Mouse (Mus musculus) ES-E14 (cell line): ENCODE data around the gene Pkn3. TPM values are rescaled to one million over a fixed set of nuclear protein-coding genes. Genes with fewer than 3 reads are reported as not detected.

Source experiments
- DNase-seq: peaks from one replicate; pipeline ENCODE4 v3.0.0-alpha.2; 2013; ENCODE audit warnings: low read depth, low spot score
- H3K27ac ChIP-seq: 2 replicates; pipeline ENCODE4 v1.5.1; 2012; ENCODE audit warnings: low read depth, mild to moderate bottlenecking, low read length, moderate library complexity, mixed read lengths; ENCODE audit not compliant: poor library complexity, insufficient read depth, severe bottlenecking
- H3K36me3 ChIP-seq: 2 replicates; pipeline ENCODE4 v1.6.1; 2012; ENCODE audit warnings: mild to moderate bottlenecking, low read length, moderate library complexity, mixed read lengths; ENCODE audit not compliant: control insufficient read depth, poor library complexity, insufficient read depth, severe bottlenecking
- H3K4me1 ChIP-seq, 2 experiments: fragments of 150-350 bp in 1 of 2; sonication (generic) in 1 of 2; 2 replicates each; pipeline ENCODE4 v1.6.1; 2012; ENCODE audit warnings: low read length in 2 of 2, mild to moderate bottlenecking in 1 of 2, mixed read lengths in 1 of 2; ENCODE audit not compliant: control insufficient read depth in 2 of 2, insufficient read depth in 2 of 2, poor library complexity in 1 of 2
- H3K4me3 ChIP-seq, 2 experiments: fragments of 150-350 bp in 1 of 2; sonication (generic) in 1 of 2; 2 replicates each; pipeline ENCODE4 v1.5.1; 2012; ENCODE audit warnings: low read length in 2 of 2, low read depth in 1 of 2, mild to moderate bottlenecking in 1 of 2, mixed read lengths in 1 of 2; ENCODE audit not compliant: insufficient read depth in 1 of 2, poor library complexity in 1 of 2, severe bottlenecking in 1 of 2
- H3K9ac ChIP-seq: 2 replicates; pipeline ENCODE4 v1.6.1; 2012; ENCODE audit warnings: low read depth, mild to moderate bottlenecking, low read length, mixed read lengths; ENCODE audit not compliant: poor library complexity, insufficient read depth, severe bottlenecking
- H3K9me3 ChIP-seq: fragments of 150-350 bp; sonication (generic); 2 replicates; pipeline ENCODE4 v1.6.1; 2012; ENCODE audit warnings: low read depth, mild to moderate bottlenecking, low read length; ENCODE audit not compliant: control insufficient read depth, insufficient read depth
- CHD2 ChIP-seq: IDR thresholded peaks from 2 replicates; pipeline ENCODE4 v1.6.1; 2014; ENCODE audit warnings: mild to moderate bottlenecking, low read depth, low read length, inconsistent platforms
- HCFC1 ChIP-seq: IDR thresholded peaks from 2 replicates; pipeline ENCODE4 v1.6.1; 2012; ENCODE audit warnings: low read length, inconsistent platforms, borderline replicate concordance; ENCODE audit not compliant: insufficient read depth
- MAFK ChIP-seq: IDR thresholded peaks from 2 replicates; pipeline ENCODE4 v1.6.1; 2014; ENCODE audit warnings: mild to moderate bottlenecking, low read depth, low read length, inconsistent platforms; ENCODE audit not compliant: insufficient read depth
- ZC3H11A ChIP-seq: IDR thresholded peaks from 2 replicates; pipeline ENCODE4 v1.6.1; 2012; ENCODE audit warnings: low read depth, mild to moderate bottlenecking, inconsistent platforms, low read length, borderline replicate concordance
- ZNF384 ChIP-seq: IDR thresholded peaks from 2 replicates; pipeline ENCODE4 v1.6.1; 2012; ENCODE audit warnings: low read depth, low read length, inconsistent platforms
- in situ Hi-C, 2 experiments: fragments of 600-800 bp; cut with MboI; formaldehyde crosslinking; loops; one replicate each; pipeline ENCODE4 v1.15.1; 2025; ENCODE audit warnings: low sequenced_read_pairs in 2 of 2, inconsistent platforms in 1 of 2; ENCODE audit not compliant: unreplicated experiment in 2 of 2
- total RNA-seq: library from RNA; depleted of rRNA; stranded (reverse); fragments of 300-350 nt; gene quantifications from 2 replicates; pipeline ENCODE4 v1.2.3, GENCODE M21; 2012

The Pkn3 gene
- total RNA-seq, 1 experiment: 19.1 TPM

DNA sequence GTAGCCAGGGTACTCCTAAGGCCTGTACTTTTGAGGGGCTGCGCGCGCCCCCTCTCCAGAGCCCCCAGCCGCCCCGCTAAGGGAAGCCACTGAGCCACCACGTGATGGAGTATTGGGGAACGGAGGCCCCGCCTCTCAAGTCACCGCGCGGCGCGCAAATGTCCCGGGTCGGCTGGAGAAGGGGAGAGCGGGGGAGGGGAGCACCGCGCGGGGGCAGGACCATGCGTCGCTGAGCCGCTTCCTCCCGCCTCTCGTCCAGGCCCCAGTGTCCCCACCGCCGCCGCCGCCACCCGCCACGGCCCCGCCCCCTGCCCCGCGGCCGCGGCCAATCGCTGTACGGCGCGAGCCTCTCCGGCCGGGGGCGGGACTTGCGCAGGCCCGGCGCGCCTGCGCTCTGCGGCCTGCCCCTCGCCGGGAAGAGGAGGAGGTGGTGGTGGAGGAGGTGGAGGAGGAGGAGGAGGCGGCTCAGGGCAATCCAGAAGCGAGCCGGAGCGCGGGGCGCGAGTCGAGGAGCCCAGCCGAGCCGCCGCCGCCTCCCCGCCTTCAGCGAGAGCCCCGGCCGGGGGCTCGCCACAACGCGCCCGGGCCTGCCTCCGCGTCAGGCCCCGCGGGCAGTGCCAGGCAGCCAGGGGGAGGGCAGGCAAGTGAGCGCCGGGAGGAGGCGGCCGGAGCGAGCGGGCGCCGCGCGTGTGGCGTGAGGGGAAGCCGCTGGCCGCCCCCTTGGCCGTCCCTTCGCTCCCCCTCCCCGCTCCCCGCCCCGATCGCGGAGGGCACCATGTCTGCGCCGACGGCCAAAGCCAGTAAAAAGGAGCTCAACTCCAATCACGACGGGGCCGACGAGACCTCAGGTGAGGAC, 11.2 kb upstream of the Pkn3 start:
- in situ Hi-C loops: no loop called here

DNA sequence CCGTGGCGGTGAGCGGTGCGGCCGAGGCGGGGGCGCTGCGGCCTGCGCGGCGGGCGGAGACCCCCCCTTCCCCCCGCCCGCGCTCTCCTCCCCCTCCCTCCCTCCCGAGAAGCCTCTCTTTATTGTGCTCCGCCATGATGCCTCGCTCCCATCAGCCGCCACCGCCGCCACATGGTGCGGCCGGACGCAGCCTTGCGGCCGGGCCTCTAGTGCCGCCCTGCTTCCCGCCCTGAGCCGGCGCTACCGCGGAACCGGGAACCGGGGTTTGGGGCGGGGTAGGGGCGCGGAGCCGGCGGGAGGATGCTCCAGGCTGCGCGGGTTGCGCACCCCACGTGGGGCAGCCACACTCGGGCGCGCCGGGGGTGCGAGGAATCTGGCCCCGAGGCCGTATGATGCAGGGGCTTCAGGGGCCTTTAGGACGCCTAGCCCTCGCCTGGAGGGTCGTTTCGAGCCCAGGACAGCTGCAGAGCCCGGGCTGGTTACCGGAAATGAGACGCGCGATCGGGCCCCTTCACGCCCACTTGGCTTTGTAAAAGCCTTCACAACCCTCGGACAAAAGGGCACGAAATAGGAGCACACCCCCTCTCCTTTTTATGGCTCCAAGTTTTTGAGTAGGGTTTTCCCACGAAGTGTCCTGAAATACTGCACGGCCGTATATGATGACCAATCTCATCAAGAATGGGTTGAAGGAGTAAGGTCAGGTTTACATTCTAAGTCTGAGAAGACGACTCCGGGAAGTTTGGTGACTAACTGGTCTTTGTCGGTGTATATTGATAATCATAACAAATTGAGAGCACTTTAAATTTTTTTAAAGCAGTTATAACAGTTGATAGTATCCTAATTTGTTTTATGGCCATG, 10.2 kb upstream of the Pkn3 start:
- peaks cover 2 to 3% of the 10 kb centered on the region in 2 experiments; a peak in 2 of 4 replicates for H3K4me1 ChIP-seq
- H3K9ac ChIP-seq: peak overlapping the region; percentile 99
- DNase-seq: no peak
- H3K27ac ChIP-seq: peak overlapping the region; percentile 98
- peak overlapping the region; percentile 95 to 99 for H3K4me3 ChIP-seq
- TF ChIP-seq HCFC1: no peak
- no peak for TF ChIP-seq ZC3H11A
- no peak for TF ChIP-seq MAFK
- TF ChIP-seq CHD2: no peak
- TF ChIP-seq ZNF384: no peak
- H3K36me3 ChIP-seq: peaks cover 57% of the 10 kb centered on the region
- in situ Hi-C loops: no loop called here
- H3K9me3 ChIP-seq: no peaks in the 10 kb centered on the region

More for the DNA sequence above, 11.2 kb upstream of the Pkn3 start:
- H3K9me3 ChIP-seq: no peaks in the 10 kb centered on the region
- peaks cover 54% of the 10 kb centered on the region for H3K36me3 ChIP-seq
- DNase-seq: peak; percentile 87
- H3K9ac ChIP-seq: peak overlapping the region; percentile 99
- H3K4me1 ChIP-seq: peaks cover 2 to 3% of the 10 kb centered on the region in 2 experiments; a peak in 3 of 4 replicates
- peak overlapping the region; percentile 95 to 99 for H3K4me3 ChIP-seq
- no peak for TF ChIP-seq MAFK
- TF ChIP-seq ZC3H11A: no peak
- no peak for TF ChIP-seq ZNF384
- TF ChIP-seq HCFC1: no peak
- no peak for TF ChIP-seq CHD2
- peak overlapping the region; percentile 98 for H3K27ac ChIP-seq

DNA sequence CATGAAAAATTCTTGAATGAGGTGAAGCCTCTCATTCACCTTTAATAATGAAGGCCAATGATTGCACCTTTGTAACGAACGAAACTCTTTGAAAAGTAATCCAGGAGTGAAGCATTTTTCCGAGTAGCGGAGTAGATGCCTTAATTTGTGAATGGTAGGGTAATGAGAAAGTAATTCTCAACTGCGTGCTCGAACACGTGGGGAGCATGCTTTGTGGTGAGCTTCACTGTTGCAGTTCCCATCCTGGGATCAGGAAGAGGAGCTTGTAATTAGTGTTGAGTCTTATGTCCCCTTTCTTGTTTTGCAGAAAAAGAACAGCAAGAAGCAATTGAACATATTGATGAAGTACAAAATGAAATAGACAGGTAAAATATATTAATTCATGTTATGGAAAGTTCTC, 9.5 kb upstream of the Pkn3 start:
- Histone ChIP-seq H3K9ac (peak overlapping the region; percentile 57), H3K4me3 (peak overlapping the region; percentile 95 to 99), H3K36me3 (peaks cover 56% of the 10 kb centered on the region), H3K27ac (no peak overlapping the region; the same call in 1 of the 2 replicates), H3K9me3 (no peaks in the 10 kb centered on the region), H3K4me1 (peaks cover 2 to 3% of the 10 kb centered on the region in 2 experiments; a peak in 2 of 4 replicates)
- TF ChIP-seq MAFK (no peak), ZNF384 (no peak), HCFC1 (no peak), CHD2 (no peak), ZC3H11A (no peak)
- in situ Hi-C loops: no loop called here
- no peak for DNase-seq

DNA sequence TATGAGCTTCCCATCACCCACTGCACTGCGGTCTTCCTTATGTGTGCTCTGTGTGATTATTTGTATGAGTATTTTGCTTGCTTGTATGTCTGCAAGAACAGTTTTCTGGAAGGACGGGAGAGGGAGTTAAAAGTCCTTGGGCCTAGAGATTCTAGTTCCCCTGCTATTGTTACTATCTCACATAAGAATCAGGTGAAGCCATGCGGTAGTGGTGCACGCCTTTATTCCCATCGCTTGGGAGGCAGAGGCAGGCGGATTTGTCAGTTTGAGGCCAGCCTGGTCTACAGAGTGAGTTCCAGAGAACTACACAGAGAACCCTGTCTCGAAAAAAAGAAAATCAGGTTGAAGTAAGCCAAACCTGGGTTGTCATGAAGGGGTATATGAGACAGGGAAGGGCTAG, 4.6 kb upstream of the Pkn3 start:
- no peaks in the 10 kb centered on the region for H3K9me3 ChIP-seq
- no peak overlapping the region; the same call in 1 of the 2 replicates for H3K27ac ChIP-seq
- H3K9ac ChIP-seq: no peak overlapping the region
- in situ Hi-C loops: no loop called here
- TF ChIP-seq ZC3H11A (no peak), ZNF384 (no peak), MAFK (no peak), HCFC1 (no peak), CHD2 (no peak; the same call in 1 of the 2 replicates)
- no peak overlapping the region for H3K4me3 ChIP-seq
- no peak for DNase-seq
- H3K4me1 ChIP-seq: peaks cover 2% of the 10 kb centered on the region in 2 experiments; a peak in 2 of 4 replicates
- H3K36me3 ChIP-seq: peaks cover 30% of the 10 kb centered on the region
